Comparison of ENCODE assay signal across 8 mouse cellular contexts in genomic region chr9:29407954-29408353, GRCm38 (mm10).
DNase-seq lines count a peak whose midpoint lies in the region; ATAC-seq and TF ChIP-seq lines count a peak whose summit lies in the region.

No protein-coding gene starts in this region.

- no peaks in the 10 kb centered on the region for H3K9me3 ChIP-seq in midbrain, embryonic 10.5 days (replicated peaks)
- H3K9me3 ChIP-seq in midbrain, embryonic 11.5 days (ENCODE audit: control insufficient read depth, low read length), result no peaks in the 10 kb centered on the region
- no peaks in the 10 kb centered on the region for H3K9me3 ChIP-seq in embryonic facial prominence, embryonic 10.5 days

- peaks cover 21% of the 10 kb centered on the region for H3K4me1 ChIP-seq in midbrain, embryonic 10.5 days
- H3K4me1 ChIP-seq in midbrain, embryonic 11.5 days (ENCODE audit: control insufficient read depth, insufficient read depth, low read length), result peaks cover 7% of the 10 kb centered on the region
- peaks cover 16% of the 10 kb centered on the region for H3K4me1 ChIP-seq in embryonic facial prominence, embryonic 10.5 days
- no peaks in the 10 kb centered on the region for H3K4me1 ChIP-seq in small intestine, adult 2 months (ENCODE audit: control insufficient read depth, insufficient read depth, insufficient read length, low read length)

- peak; percentile 41 for DNase-seq in embryo, embryonic 10 days (ENCODE audit: low spot score)
- no peak for DNase-seq in embryo, embryonic 10.5 days (ENCODE audit: low spot score)
- DNase-seq in midbrain, embryonic 10.5 days (ENCODE audit: low spot score), result peak; percentile 26
- no peak for DNase-seq in midbrain, embryonic 11.5 days (ENCODE audit: low spot score, missing footprints)
- peak; percentile 52 for DNase-seq in embryonic facial prominence, embryonic 10.5 days (ENCODE audit: low spot score)
- DNase-seq in thymus, postnatal 36 days, result no peak
- DNase-seq in left cerebral cortex, postnatal 36 days (ENCODE audit: low spot score in 2 of 2), result no peak

- no peaks in the 10 kb centered on the region for H3K36me3 ChIP-seq in midbrain, embryonic 10.5 days
- no peaks in the 10 kb centered on the region for H3K36me3 ChIP-seq in midbrain, embryonic 11.5 days (ENCODE audit: control insufficient read depth, insufficient read depth, low read length)
- no peaks in the 10 kb centered on the region for H3K36me3 ChIP-seq in embryonic facial prominence, embryonic 10.5 days (replicated peaks)
- H3K36me3 ChIP-seq in small intestine, adult 2 months (ENCODE audit: control insufficient read depth, insufficient read depth, low read length), result no peaks in the 10 kb centered on the region

- peak; percentile 41; the same call in 1 of the 2 replicates for TF ChIP-seq CTCF in small intestine, adult 2 months (IDR thresholded peaks at IDR 0.05; ENCODE audit: extremely low read depth, insufficient read length, insufficient replicate concordance, low read depth, low read length)

- H3K4me2 ChIP-seq in midbrain, embryonic 11.5 days, result no peak overlapping the region

- no peak for ATAC-seq in midbrain, embryonic 11.5 days (ENCODE audit: low FRiP score)

- intact Hi-C loops in left cerebral cortex, postnatal 36 days (cut with DNase I), result no loop called here

- H3K4me3 ChIP-seq in midbrain, embryonic 10.5 days, result no peak overlapping the region
- no peak overlapping the region for H3K4me3 ChIP-seq in midbrain, embryonic 11.5 days (ENCODE audit: low read depth, low read length)
- no peak overlapping the region for H3K4me3 ChIP-seq in embryonic facial prominence, embryonic 10.5 days
- H3K4me3 ChIP-seq in small intestine, adult 2 months (ENCODE audit: low read depth, low read length), result no peak overlapping the region

- H3K27ac ChIP-seq in midbrain, embryonic 10.5 days (replicated peaks), result no peak overlapping the region
- H3K27ac ChIP-seq in midbrain, embryonic 11.5 days (ENCODE audit: low read depth, low read length), result no peak overlapping the region
- H3K27ac ChIP-seq in embryonic facial prominence, embryonic 10.5 days (replicated peaks), result no peak overlapping the region
- no peak overlapping the region for H3K27ac ChIP-seq in small intestine, adult 2 months (ENCODE audit: insufficient read depth, low read depth, low read length)

- peaks cover 33% of the 10 kb centered on the region for H3K27me3 ChIP-seq in midbrain, embryonic 10.5 days (ENCODE audit: low read depth, poor library complexity, severe bottlenecking)
- H3K27me3 ChIP-seq in midbrain, embryonic 11.5 days (ENCODE audit: control insufficient read depth, insufficient read depth, low read length), result peaks cover 3% of the 10 kb centered on the region; the same call in 1 of the 2 replicates
- H3K27me3 ChIP-seq in embryonic facial prominence, embryonic 10.5 days (replicated peaks; ENCODE audit: low read depth, poor library complexity, severe bottlenecking), result peaks cover 35% of the 10 kb centered on the region
- peaks cover 16% of the 10 kb centered on the region for H3K27me3 ChIP-seq in small intestine, adult 2 months (ENCODE audit: control insufficient read depth, insufficient read depth, low read length)

- no peak overlapping the region for H3K9ac ChIP-seq in midbrain, embryonic 11.5 days (ENCODE audit: low read length)

- no peak for TF ChIP-seq POLR2A in small intestine, adult 2 months (IDR thresholded peaks at IDR 0.05; ENCODE audit: low read depth, low read length)

Comparison
In these comparisons a context has a peak if more than half of its experiments do, and no peak if none do; other contexts are left out.
1. DNase-seq: peak in embryo, embryonic 10 days (single experiment), midbrain, embryonic 10.5 days (single experiment) and embryonic facial prominence, embryonic 10.5 days (single experiment); none in embryo, embryonic 10.5 days (single experiment), midbrain, embryonic 11.5 days (single experiment), thymus, postnatal 36 days (0 of 2) and left cerebral cortex, postnatal 36 days (0 of 2).